Mouse (Mus musculus) effector memory CD4-positive, alpha-beta T cell, adult 7 months (primary cell): ENCODE measurements around the gene Cd4. TPM values are rescaled to one million over a fixed set of nuclear protein-coding genes. Genes with fewer than 3 reads are reported as not detected.

Source experiments
- polyA plus RNA-seq: library from polyadenylated mRNA; unstranded; fragments of 100-300 nt; shearing (Covaris generic); gene quantifications from one replicate; pipeline ENCODE4 v1.2.1, GENCODE M21; 2017

The Cd4 gene
- 584 TPM for polyA plus RNA-seq

DNA sequence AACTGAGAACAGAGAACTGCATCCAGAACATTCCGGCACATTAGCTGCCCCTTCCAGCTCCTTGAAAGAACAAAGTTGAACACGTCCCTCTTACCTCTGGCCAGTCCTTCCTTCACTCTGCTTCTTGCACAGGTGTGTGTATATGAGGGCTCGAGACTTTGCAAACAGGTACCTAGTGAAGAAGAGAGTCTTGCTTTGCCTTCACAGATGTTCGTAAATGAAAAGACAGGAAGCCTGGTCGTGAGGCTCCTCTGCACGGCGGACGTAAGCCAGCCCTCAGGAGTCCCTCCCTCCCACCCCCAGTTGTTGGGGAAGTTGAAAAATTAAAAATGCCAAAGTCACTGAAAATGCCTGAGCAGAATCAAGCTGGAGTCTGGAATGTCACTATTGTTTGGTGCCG lies at the start of gene Cd4:
Gene Cd4, minus strand, starts transcription at position 236 of the 400 bp plus-strand sequence.

DNA sequence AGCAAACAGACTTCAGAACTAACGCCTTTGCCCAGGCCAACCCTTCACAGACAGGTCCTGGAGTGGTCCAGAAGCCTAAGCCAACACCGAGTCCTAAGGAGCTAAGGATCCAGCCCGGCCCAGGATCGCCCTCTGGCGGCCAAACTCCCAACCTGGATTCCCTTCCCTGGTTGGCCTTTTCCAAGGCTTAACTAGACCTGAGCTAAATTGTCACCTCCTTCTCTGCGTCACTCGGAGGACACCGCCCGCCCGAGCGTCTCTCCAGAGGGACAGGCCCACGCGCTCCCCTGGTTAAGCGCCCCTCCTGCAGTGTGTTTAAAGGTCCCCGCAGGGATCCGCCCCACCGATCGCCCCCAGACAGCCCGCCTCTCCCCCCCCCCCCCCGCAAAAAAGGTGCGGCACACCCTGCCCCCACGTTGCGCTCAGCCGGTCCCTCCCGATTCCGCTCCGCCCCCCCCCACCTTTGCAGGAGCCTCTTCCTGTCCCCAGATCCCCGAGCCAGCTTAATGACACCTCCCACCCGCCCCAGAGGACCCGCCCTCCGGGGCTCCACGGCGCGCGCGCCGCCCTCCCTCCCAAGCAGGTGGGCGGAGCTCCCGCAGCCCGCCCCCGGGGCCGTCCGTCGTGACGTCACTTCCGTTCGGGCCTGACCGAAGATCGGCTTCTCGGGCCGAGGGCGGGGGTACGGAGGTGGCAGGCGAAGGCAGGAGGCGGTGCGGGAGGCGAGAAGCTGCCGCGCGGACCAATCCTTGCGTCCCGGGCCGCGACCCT lies 42.9 kb upstream of the Cd4 start, which contains the start of gene Mlf2:
Gene Mlf2, plus strand, starts transcription at position 633 of the 771 bp plus-strand sequence.

DNA sequence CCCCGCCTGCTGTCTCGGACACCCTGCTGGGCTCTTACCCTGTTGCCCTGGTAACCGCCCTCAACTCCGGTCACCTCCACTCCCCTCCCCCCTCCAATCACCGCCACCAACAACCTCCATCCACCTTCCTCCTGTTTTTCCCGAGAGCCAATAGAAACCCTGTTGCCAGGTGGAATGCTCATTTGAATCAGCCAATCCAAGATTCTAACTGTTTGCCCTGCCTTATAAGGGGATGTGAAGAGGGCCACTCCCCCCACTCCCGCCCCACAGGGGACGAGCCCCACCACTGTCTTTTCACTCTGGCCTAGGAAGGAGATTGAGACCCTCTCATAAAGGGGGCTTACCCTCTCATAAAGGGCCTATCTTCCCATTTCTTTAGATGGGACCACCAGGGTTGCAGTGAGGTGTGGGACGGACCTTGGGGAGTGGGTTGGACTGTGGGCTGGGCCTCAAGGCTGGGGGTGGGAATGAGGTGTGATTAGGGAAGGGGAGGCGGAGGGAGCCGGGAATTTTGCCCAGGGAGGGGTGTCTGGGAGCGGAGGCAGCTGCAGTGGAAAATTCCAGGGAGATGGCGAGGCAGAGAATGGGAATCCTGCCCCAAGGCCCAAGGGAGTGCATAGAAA lies 31.8 kb upstream of the Cd4 start, which contains the start of gene Ptms:
Gene Ptms, minus strand, starts transcription at position 409 of the 623 bp plus-strand sequence.

GRCm38 (mm10) chr6:124911533-124912218 lies 23.7 kb upstream of the Cd4 start, which contains the start of gene Lag3:
Gene Lag3, minus strand, starts transcription at chr6:124911705.

GRCm38 (mm10) chr6:124863658-124864298 lies 24.2 kb downstream of the Cd4 start, which contains the start of gene Gpr162:
Gene Gpr162, minus strand, starts transcription at chr6:124863983.

GRCm38 (mm10) chr6:124856916-124857839 lies 30.8 kb downstream of the Cd4 start, which contains the start of gene P3h3:
Gene P3h3, minus strand, starts transcription at chr6:124857752.

GRCm38 (mm10) chr6:124840241-124841167 lies 47.5 kb downstream of the Cd4 start, which contains the start of gene Gnb3:
Gene Gnb3, minus strand, starts transcription at chr6:124840275.

DNA sequence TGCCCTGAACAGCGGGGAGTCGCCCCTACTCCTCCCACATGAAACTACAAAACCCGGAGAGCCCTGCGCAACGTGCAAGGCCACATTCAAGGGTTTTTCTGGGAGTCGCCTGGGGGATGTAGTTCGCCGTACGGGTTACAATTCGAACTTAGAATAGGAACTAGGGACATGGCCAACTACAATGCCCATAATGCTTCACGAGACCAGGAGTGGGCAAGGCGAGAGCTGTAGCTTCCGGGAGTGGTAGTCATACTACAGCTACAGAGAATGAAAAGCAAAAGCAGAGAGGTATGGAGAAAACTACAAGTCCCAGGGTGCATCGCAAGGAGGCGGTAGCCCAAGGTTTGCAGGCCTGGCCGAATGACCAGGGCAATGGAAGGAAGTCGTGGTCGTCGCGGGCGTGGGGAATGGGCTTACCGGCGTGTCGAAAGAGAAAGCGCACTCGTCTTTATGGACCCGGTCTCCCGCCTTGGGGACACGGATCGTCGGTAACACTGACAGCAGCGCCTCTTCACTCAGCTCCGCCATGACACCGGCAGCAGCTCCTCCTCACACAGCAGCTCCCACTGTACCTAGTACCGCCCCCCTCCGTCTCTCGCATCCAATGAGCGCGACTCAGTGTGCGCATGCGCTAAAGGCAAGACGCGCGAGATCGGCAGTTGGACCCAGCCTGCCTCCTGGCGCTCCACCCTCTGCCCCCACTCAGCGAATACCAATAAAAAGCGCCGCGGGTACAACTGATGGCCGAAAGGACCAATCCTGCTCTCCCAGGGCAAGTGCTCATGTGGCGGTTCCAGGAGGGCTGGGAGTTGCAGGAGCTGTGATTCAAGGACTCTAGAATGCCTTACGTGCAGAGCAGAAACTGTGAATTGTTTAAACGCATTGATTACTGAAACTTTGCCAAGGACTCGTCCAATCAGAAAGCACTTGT lies 58.9 kb downstream of the Cd4 start, which contains the start of the genes Usp5 and Cdca3:
Gene Usp5, minus strand, starts transcription at position 617 of the 931 bp plus-strand sequence.
Gene Cdca3, plus strand, starts transcription at position 680 of the 931 bp plus-strand sequence.

Other genes starting within 250 kb of the Cd4 start
- gene Lpcat3, start 225.2 kb downstream of the Cd4 start, polyA plus RNA-seq, result 24.7 TPM
- gene Emg1, start 176.0 kb downstream of the Cd4 start, polyA plus RNA-seq, result 304 TPM
- 134 TPM for gene Phb2, start 175.9 kb downstream of the Cd4 start, polyA plus RNA-seq
- 292 TPM for gene Ptpn6, start 149.5 kb downstream of the Cd4 start, polyA plus RNA-seq
- gene Grcc10, start 146.8 kb downstream of the Cd4 start, polyA plus RNA-seq, result 328 TPM
- not detected for gene Gm45234, start 132.2 kb downstream of the Cd4 start, polyA plus RNA-seq
- gene Atn1, start 131.7 kb downstream of the Cd4 start, polyA plus RNA-seq, result 15.0 TPM
- 2.6 TPM for gene Eno2, start 118.5 kb downstream of the Cd4 start, polyA plus RNA-seq
- gene Lrrc23, start 108.5 kb downstream of the Cd4 start, polyA plus RNA-seq, result 6.4 TPM
- 1.8 TPM for gene Spsb2, start 79.6 kb downstream of the Cd4 start, polyA plus RNA-seq
- 98.4 TPM for gene Tpi1, start 73.9 kb downstream of the Cd4 start, polyA plus RNA-seq
- 69.2 TPM for gene Usp5, start 58.7 kb downstream of the Cd4 start, polyA plus RNA-seq
- 3.2 TPM for gene Cdca3, start 58.7 kb downstream of the Cd4 start, polyA plus RNA-seq
- gene Gnb3, start 47.9 kb downstream of the Cd4 start, polyA plus RNA-seq, result not detected
- gene P3h3, start 30.5 kb downstream of the Cd4 start, polyA plus RNA-seq, result not detected
- not detected for gene Gpr162, start 24.2 kb downstream of the Cd4 start, polyA plus RNA-seq
- gene Lag3, start 23.5 kb upstream of the Cd4 start, polyA plus RNA-seq, result not detected
- 4.5 TPM for gene Ptms, start 31.9 kb upstream of the Cd4 start, polyA plus RNA-seq
- 126 TPM for gene Mlf2, start 43.2 kb upstream of the Cd4 start, polyA plus RNA-seq
- 38.9 TPM for gene Cops7a, start 77.3 kb upstream of the Cd4 start, polyA plus RNA-seq
- gene Pianp, start 108.5 kb upstream of the Cd4 start, polyA plus RNA-seq, result not detected
- 55.9 TPM for gene Zfp384, start 120.9 kb upstream of the Cd4 start, polyA plus RNA-seq
- gene Ing4, start 151.5 kb upstream of the Cd4 start, polyA plus RNA-seq, result 49.3 TPM
- gene Acrbp, start 161.5 kb upstream of the Cd4 start, polyA plus RNA-seq, result 7.8 TPM
- 7.1 TPM for gene Lpar5, start 179.7 kb upstream of the Cd4 start, polyA plus RNA-seq
- gene Chd4, start 207.8 kb upstream of the Cd4 start, polyA plus RNA-seq, result 37.9 TPM
- gene Nop2, start 243.7 kb upstream of the Cd4 start, polyA plus RNA-seq, result 36.2 TPM